Mouse (Mus musculus) right cerebral cortex, adult 2 months (tissue): ENCODE data around the gene Plau.

Experiments used
- DNase-seq, 2 experiments: peaks; one replicate each; pipeline ENCODE4 v3.0.0; 2021 to 2022; ENCODE audit warnings: low spot score in 2 of 2

Plau gene

GRCm38 (mm10) chr14:20806116-20806840, 30.2 kb upstream of the Plau start:
- DNase-seq: no peak

DNA sequence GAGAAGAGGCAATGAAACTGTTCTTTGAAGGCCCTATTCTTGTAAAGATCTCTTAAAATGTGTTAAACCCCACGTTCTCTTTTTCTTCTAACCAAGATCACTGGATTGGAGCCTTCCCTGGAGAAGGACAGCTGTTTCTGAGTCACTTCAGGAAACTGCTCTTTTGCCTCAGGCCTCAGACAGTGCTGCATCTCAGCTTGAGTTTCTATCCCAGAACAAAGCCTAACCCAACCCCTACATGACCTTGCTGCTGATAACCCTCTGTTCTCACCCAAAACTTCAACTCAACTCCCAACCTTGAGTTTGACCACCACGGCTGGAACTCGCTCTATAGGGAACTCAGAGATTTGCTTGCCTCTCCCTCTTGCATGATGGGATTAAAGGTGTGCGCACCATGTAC, 27.1 kb upstream of the Plau start:
- DNase-seq: no peak

GRCm38 (mm10) chr14:20809820-20810219, 26.6 kb upstream of the Plau start:
- no peak for DNase-seq

GRCm38 (mm10) chr14:20811236-20811635, 25.2 kb upstream of the Plau start:
- DNase-seq: no peak

DNA sequence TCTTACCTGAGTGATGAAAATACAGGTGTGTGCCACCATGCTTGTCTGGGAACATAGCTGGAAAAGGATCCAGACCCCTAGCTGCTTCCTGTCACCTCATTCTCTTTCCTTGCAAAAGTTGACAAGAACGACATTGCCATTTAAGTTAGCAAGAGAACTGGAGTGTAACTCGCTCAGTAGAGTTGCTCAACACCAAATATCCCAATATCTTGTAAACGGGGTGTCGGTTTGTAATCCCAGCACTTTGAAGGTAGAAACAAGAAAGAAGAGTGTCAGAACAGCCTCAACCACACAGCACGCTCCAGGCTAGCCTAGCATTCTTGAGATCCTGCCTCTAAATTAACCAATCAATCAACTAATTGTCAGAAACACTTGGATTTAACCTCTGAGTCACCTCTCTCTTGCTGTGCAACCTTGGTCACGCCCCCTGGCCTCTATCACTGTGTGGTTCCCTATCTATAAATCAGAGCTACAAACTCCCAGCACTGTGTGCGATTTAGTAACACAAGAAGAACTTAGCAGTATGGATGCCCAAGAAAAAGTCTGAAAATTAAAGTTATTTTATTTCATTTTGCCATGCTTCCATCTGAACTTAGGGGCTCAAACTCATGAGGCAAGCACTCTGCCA, 24.6 kb upstream of the Plau start:
- no peak for DNase-seq

DNA sequence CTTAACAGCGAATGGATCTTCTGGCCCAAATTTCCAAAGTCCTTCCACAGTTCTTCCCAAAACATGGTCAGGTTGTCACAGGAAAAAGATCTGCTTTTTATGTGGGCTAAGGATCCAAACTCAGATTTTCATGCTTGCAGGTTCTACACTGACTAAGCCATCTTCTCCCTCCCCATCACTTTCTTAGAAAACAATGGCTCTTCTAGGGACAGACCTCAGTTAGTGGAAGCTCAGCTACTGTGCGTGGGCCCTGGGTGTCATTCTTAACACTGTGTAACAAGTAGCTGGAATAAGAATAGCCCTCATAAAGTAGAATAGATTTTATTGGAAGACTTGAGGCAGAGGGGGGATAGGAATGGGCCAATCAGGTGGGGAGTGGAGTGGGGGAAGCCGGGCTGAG, 21.0 kb upstream of the Plau start:
- DNase-seq: no peak

DNA sequence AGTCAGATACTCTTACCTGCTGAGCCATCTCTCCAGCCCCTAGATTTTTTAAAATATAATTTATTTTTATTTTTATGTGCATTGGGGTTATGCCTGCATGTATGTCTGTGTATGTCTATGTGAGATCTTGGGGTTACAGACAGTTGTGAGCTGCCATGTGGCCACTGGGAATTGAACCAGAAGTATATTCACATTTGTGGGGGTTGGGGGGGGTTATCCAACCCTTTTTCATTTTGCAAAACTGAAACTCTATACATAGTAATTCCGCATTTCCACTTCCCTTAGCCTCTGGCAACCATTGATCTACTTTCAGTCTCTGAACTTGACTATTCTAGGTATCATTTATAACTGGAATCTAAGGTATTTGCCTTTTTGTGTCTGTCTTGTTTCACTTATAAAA, 11.9 kb upstream of the Plau start:
- DNase-seq: no peak

GRCm38 (mm10) chr14:20825516-20825915, 10.9 kb upstream of the Plau start:
- no peak for DNase-seq

- no peak for DNase-seq
These were observed 9.4 kb upstream of the Plau start for GRCm38 (mm10) chr14:20827061-20827460.

DNA sequence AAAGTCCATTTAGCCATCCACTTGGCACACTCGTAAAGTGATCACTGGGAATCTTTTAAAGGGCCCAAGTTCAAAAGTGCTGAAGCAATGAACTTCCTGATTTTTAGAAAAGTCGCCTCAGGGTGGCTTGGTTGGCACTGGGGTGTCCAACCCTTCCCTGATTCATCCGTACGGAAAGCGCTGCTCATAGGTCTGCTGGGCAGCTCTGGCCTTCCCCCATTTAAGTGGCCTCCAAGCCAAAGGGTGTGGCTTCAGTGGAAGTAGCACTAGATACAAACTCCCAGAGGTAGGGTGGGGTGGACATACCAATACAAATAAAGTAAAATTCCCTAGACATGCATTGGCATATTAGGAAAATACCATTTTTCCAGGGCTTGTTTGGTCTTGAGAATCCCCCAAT, 9.0 kb upstream of the Plau start:
- DNase-seq: no peak

DNA sequence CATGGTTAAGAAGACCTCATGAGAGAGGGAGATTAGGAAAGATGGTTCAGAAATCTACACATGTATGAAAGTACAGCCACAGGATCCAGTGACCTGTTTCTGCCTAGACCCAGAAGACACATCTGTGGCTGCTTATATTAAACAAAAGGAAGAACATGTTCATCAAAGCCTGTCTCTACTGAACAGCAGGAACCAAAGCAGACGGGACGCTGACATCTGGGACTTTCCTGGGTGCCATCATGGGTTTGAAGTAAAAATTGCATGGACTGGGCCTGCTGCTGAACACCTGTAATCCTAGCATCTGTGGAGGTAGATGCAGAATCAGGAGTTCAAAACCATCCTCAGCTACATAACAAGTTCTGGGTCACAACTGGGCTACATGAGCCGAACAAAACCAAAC, 7.9 kb upstream of the Plau start:
- DNase-seq: no peak

- no peak for DNase-seq
These were observed 6.7 kb upstream of the Plau start for GRCm38 (mm10) chr14:20829523-20830366.

DNA sequence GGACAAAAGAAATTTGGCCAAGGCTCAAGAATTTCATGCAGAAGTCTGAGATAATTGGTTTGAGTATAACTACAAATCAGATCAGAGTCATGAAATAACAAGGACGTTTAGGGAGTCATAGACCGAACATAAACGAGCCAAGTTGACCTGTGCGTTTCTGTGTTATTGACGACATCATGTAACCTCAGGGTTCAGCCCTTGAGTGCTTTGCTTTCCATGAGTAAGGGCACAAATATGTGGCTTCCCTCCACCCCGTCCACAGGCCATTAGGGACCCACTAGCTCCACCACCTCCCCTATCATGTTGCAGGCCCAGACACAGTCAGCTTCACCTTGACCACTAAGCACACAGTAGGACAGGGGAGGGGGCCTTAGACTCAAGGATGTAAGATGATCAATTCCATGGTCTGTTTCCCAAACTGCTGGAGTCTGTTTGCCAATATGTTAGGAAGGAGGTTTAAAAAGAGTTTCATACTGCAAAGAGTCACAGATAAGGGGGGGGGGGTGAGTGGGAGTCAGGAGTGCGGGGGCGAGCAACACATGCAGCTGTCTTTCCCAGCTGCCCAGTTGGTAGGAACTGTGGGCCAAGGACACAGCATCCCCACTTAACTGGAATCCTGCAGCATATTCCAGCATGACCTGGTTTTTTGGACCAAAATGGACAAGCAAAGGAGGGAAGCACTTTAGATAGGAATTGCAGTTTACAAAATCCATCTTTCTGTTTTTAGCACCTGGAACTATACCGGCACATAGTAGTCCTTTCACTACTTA, 5.1 kb upstream of the Plau start:
- DNase-seq: no peak

GRCm38 (mm10) chr14:20831915-20832314, 4.5 kb upstream of the Plau start:
- DNase-seq: no peak

GRCm38 (mm10) chr14:20833525-20833924, 2.9 kb upstream of the Plau start:
- DNase-seq: no peak

GRCm38 (mm10) chr14:20834136-20834535, 2.3 kb upstream of the Plau start:
- DNase-seq: no peak

DNA sequence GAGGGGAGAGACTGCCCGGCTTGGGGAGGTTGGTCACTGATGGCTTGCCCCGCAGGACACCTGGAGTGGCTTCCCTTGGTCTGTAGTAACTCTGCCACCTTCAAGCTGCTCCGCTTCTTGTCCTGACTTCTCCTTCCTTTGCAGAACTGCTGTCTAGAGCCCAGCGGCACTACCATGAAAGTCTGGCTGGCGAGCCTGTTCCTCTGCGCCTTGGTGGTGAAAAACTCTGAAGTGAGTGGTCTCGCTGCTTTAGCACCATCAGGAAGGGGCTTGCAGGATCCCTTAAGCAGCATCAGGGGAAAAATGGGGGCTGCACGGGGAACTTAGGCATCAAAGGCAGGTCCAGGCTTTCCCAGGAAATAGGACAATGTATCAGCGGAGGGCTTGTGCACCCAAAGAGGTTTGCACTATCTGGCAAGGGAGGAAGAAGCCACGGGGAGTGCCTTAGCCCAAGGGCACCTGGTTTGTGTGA, 481 bp downstream of the Plau start:
- DNase-seq: no peak

GRCm38 (mm10) chr14:20837681-20838080, 1.2 kb downstream of the Plau start:
- no peak for DNase-seq

GRCm38 (mm10) chr14:20841526-20841925, 5.1 kb downstream of the Plau start:
- DNase-seq: no peak

GRCm38 (mm10) chr14:20842629-20843028, 6.2 kb downstream of the Plau start:
- DNase-seq: no peak

GRCm38 (mm10) chr14:20844126-20844525, 7.7 kb downstream of the Plau start:
- no peak for DNase-seq
